Mouse (Mus musculus): ENCODE data around the gene Ccdc78. TPM values are rescaled to one million over a fixed set of nuclear protein-coding genes. Genes with fewer than 3 reads are reported as not detected.

The Ccdc78 gene
- polyA plus RNA-seq, 1 experiment: not detected

GRCm38 (mm10) chr17:25755627-25756377, 30.6 kb upstream of the Ccdc78 start:
- no peak for TF ChIP-seq GATA1 (IDR thresholded peaks at IDR 0.05; ENCODE audit: low read length)
- TF ChIP-seq TAL1 (IDR thresholded peaks at IDR 0.05; ENCODE audit: low read length): no peak
- Histone ChIP-seq H3K9me3 (ENCODE audit: control insufficient read depth, low read length) (no peaks in the 10 kb centered on the region), H3K4me3 (replicated peaks) (no peak overlapping the region), H3K36me3 (ENCODE audit: control insufficient read depth) (no peaks in the 10 kb centered on the region), H3K27me3 (ENCODE audit: control insufficient read depth) (0 out of 2 replicates have a peak, but pooled peaks cover 3% of the 10 kb centered on the region), H3K4me1 (ENCODE audit: control insufficient read depth) (no peaks in the 10 kb centered on the region)

GRCm38 (mm10) chr17:25756378-25757242, 29.8 kb upstream of the Ccdc78 start:
- no peaks in the 10 kb centered on the region for H3K9me3 ChIP-seq (ENCODE audit: control insufficient read depth, low read length)
- no peaks in the 10 kb centered on the region for H3K36me3 ChIP-seq (ENCODE audit: control insufficient read depth)
- TF ChIP-seq GATA1 (IDR thresholded peaks at IDR 0.05; ENCODE audit: low read length) (no peak), TAL1 (IDR thresholded peaks at IDR 0.05; ENCODE audit: low read length) (no peak)
- 0 out of 2 replicates have a peak, but pooled peaks cover 3% of the 10 kb centered on the region for H3K27me3 ChIP-seq (ENCODE audit: control insufficient read depth)
- no peak overlapping the region for H3K4me3 ChIP-seq (replicated peaks)
- H3K4me1 ChIP-seq (ENCODE audit: control insufficient read depth): no peaks in the 10 kb centered on the region

GRCm38 (mm10) chr17:25757691-25758090, 28.7 kb upstream of the Ccdc78 start:
- H3K9me3 ChIP-seq (ENCODE audit: control insufficient read depth, low read length): no peaks in the 10 kb centered on the region
- 0 out of 2 replicates have a peak, but pooled peaks cover 3% of the 10 kb centered on the region for H3K27me3 ChIP-seq (ENCODE audit: control insufficient read depth)
- no peaks in the 10 kb centered on the region for H3K4me1 ChIP-seq (ENCODE audit: control insufficient read depth)
- no peaks in the 10 kb centered on the region for H3K36me3 ChIP-seq (ENCODE audit: control insufficient read depth)
- TF ChIP-seq TAL1 (IDR thresholded peaks at IDR 0.05; ENCODE audit: low read length) (no peak), GATA1 (IDR thresholded peaks at IDR 0.05; ENCODE audit: low read length) (no peak)
- H3K4me3 ChIP-seq (replicated peaks): no peak overlapping the region

GRCm38 (mm10) chr17:25760148-25760547, 26.2 kb upstream of the Ccdc78 start:
- Histone ChIP-seq H3K9me3 (ENCODE audit: control insufficient read depth, low read length) (no peaks in the 10 kb centered on the region), H3K4me1 (ENCODE audit: control insufficient read depth) (no peaks in the 10 kb centered on the region), H3K36me3 (ENCODE audit: control insufficient read depth) (no peaks in the 10 kb centered on the region), H3K4me3 (replicated peaks) (no peak overlapping the region), H3K27me3 (ENCODE audit: control insufficient read depth) (0 out of 2 replicates have a peak, but pooled peaks cover 3% of the 10 kb centered on the region)
- TF ChIP-seq GATA1 (IDR thresholded peaks at IDR 0.05; ENCODE audit: low read length) (no peak), TAL1 (IDR thresholded peaks at IDR 0.05; ENCODE audit: low read length) (no peak)

- TF ChIP-seq GATA1 (IDR thresholded peaks at IDR 0.05; ENCODE audit: low read length) (no peak), TAL1 (IDR thresholded peaks at IDR 0.05; ENCODE audit: low read length) (no peak)
- Histone ChIP-seq H3K4me1 (ENCODE audit: control insufficient read depth) (no peaks in the 10 kb centered on the region), H3K4me3 (replicated peaks) (no peak overlapping the region), H3K9me3 (ENCODE audit: control insufficient read depth, low read length) (no peaks in the 10 kb centered on the region), H3K27me3 (ENCODE audit: control insufficient read depth) (0 out of 2 replicates have a peak, but pooled peaks cover 3% of the 10 kb centered on the region), H3K36me3 (ENCODE audit: control insufficient read depth) (no peaks in the 10 kb centered on the region)
Measured at GRCm38 (mm10) chr17:25761561-25761970, 24.8 kb upstream of the Ccdc78 start.

GRCm38 (mm10) chr17:25762591-25762990, 23.8 kb upstream of the Ccdc78 start:
- no peaks in the 10 kb centered on the region for H3K36me3 ChIP-seq (ENCODE audit: control insufficient read depth)
- H3K27me3 ChIP-seq (ENCODE audit: control insufficient read depth): peaks cover 7% of the 10 kb centered on the region
- no peaks in the 10 kb centered on the region for H3K9me3 ChIP-seq (ENCODE audit: control insufficient read depth, low read length)
- no peak overlapping the region for H3K4me3 ChIP-seq (replicated peaks)
- TF ChIP-seq TAL1 (IDR thresholded peaks at IDR 0.05; ENCODE audit: low read length) (no peak), GATA1 (IDR thresholded peaks at IDR 0.05; ENCODE audit: low read length) (no peak)
- no peaks in the 10 kb centered on the region for H3K4me1 ChIP-seq (ENCODE audit: control insufficient read depth)

- no peak overlapping the region for H3K4me3 ChIP-seq (replicated peaks)
- H3K27me3 ChIP-seq (ENCODE audit: control insufficient read depth): peaks cover 8% of the 10 kb centered on the region
Measured at GRCm38 (mm10) chr17:25765886-25766285, 20.5 kb upstream of the Ccdc78 start.

GRCm38 (mm10) chr17:25769331-25769730, 17.0 kb upstream of the Ccdc78 start:
- TF ChIP-seq TAL1 (IDR thresholded peaks at IDR 0.05; ENCODE audit: low read length) (no peak), GATA1 (IDR thresholded peaks at IDR 0.05; ENCODE audit: low read length) (no peak)

More at GRCm38 (mm10) chr17:25765886-25766285, 20.5 kb upstream of the Ccdc78 start:
- H3K9me3 ChIP-seq (ENCODE audit: control insufficient read depth, low read length): no peaks in the 10 kb centered on the region
- H3K36me3 ChIP-seq (ENCODE audit: control insufficient read depth): no peaks in the 10 kb centered on the region
- no peaks in the 10 kb centered on the region for H3K4me1 ChIP-seq (ENCODE audit: control insufficient read depth)
- no peak for TF ChIP-seq TAL1 (IDR thresholded peaks at IDR 0.05; ENCODE audit: low read length)
- TF ChIP-seq GATA1 (IDR thresholded peaks at IDR 0.05; ENCODE audit: low read length): no peak

More at GRCm38 (mm10) chr17:25769331-25769730, 17.0 kb upstream of the Ccdc78 start:
- no peaks in the 10 kb centered on the region for H3K9me3 ChIP-seq (ENCODE audit: control insufficient read depth, low read length)
- H3K4me3 ChIP-seq (replicated peaks): no peak overlapping the region
- peaks cover 9% of the 10 kb centered on the region for H3K4me1 ChIP-seq (ENCODE audit: control insufficient read depth)
- no peaks in the 10 kb centered on the region for H3K36me3 ChIP-seq (ENCODE audit: control insufficient read depth)
- H3K27me3 ChIP-seq (ENCODE audit: control insufficient read depth): peaks cover 11% of the 10 kb centered on the region

All from erythroblast, embryonic 14.5 days (primary cell).